33 mouse cellular contexts compared by ENCODE assay signal in the genomic region with DNA sequence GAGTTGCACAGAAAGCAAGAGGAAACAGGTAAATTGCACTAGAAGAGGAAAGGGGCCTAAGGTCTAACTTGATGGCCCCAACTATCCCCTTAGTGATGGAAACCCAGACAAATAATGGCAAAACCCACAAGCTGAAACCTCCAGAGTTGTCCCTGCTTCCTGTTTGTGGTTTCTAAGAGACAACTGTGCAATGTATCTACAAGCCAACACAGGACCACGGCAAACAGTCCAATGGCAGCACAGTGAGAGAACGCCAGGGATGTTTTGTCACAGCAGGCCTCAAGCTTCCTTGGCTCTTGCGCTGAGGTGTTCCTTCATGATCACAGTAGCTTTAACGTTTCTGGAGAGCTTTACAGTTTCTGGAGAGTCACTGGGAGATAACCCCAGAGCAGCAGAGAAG. TPM values are rescaled to one million over a fixed set of nuclear protein-coding genes. Genes with fewer than 3 reads are reported as not detected.
"Had no signal": no experiment of that assay in that cellular context is flagged by ENCODE, and none has a peak within 500 bp of the region (broad histone marks: within the 10 kb centered on the region; RNA-seq: fewer than 3 reads in every experiment).

No protein-coding gene starts in this region.

- ATAC-seq: hindbrain, postnatal 0 days; intestine, embryonic 16.5 days had no signal

- H3K9ac ChIP-seq: heart, embryonic 13.5 days; heart, embryonic 15.5 days; hindbrain, embryonic 13.5 days; hindbrain, embryonic 15.5 days; kidney, embryonic 15.5 days; limb, embryonic 12.5 days; liver, embryonic 13.5 days; liver, embryonic 15.5 days had no signal

- H3K4me1 ChIP-seq: hindbrain, embryonic 13.5 days; hindbrain, embryonic 15.5 days; kidney, embryonic 15.5 days; limb, embryonic 10.5 days; limb, embryonic 12.5 days; liver, embryonic 13.5 days; liver, embryonic 15.5 days had no signal

- H3K4me2 ChIP-seq: heart, embryonic 11.5 days; heart, embryonic 13.5 days; heart, embryonic 15.5 days; hindbrain, embryonic 13.5 days; hindbrain, embryonic 15.5 days; kidney, embryonic 15.5 days; limb, embryonic 12.5 days; liver, embryonic 11.5 days; liver, embryonic 13.5 days; liver, embryonic 15.5 days had no signal

- H3K27me3 ChIP-seq: heart, embryonic 13.5 days; heart, embryonic 15.5 days; hindbrain, embryonic 13.5 days; hindbrain, embryonic 15.5 days; kidney, embryonic 15.5 days; limb, embryonic 12.5 days; liver, embryonic 13.5 days; liver, embryonic 15.5 days had no signal

- DNase-seq: gastrocnemius, adult 2 months; gastrocnemius, postnatal 14 days; gastrocnemius, postnatal 36 days; heart, adult 2 months; heart, postnatal 14 days; heart, postnatal 4 days; kidney, adult 11 months; kidney, adult 2 months; kidney, adult 9 months; kidney, postnatal 14 days; kidney, postnatal 36 days; liver; liver, embryonic 13.5 days had no signal

- H3K9me3 ChIP-seq: heart, embryonic 13.5 days; heart, embryonic 15.5 days; hindbrain, embryonic 13.5 days; hindbrain, embryonic 15.5 days; kidney, embryonic 15.5 days; limb, embryonic 10.5 days; limb, embryonic 12.5 days; liver, embryonic 13.5 days; liver, embryonic 15.5 days had no signal

- H3K4me3 ChIP-seq: gastrocnemius, adult 2 months; heart, adult 2 months; heart, embryonic 13.5 days; heart, embryonic 15.5 days; hindbrain, embryonic 13.5 days; hindbrain, embryonic 15.5 days; kidney, embryonic 15.5 days; layer of hippocampus, adult 2 months; left cerebral cortex, adult 2 months; limb, embryonic 10.5 days; limb, embryonic 12.5 days; liver, embryonic 13.5 days; liver, embryonic 15.5 days had no signal

- H3K27ac ChIP-seq: gastrocnemius, adult 2 months; heart, adult 2 months; heart, embryonic 13.5 days; heart, embryonic 15.5 days; hindbrain, embryonic 13.5 days; hindbrain, embryonic 15.5 days; hindbrain, postnatal 0 days; kidney, embryonic 15.5 days; kidney, postnatal 0 days; layer of hippocampus, adult 2 months; left cerebral cortex, adult 2 months; limb, embryonic 10.5 days; limb, embryonic 12.5 days; liver, embryonic 13.5 days; liver, embryonic 15.5 days had no signal

- H3K36me3 ChIP-seq: heart, embryonic 13.5 days; heart, embryonic 15.5 days; hindbrain, embryonic 13.5 days; hindbrain, embryonic 15.5 days; kidney, embryonic 15.5 days; limb, embryonic 10.5 days; limb, embryonic 12.5 days; liver, embryonic 13.5 days; liver, embryonic 15.5 days had no signal

RNA-seq across cellular contexts. Expression of a gene that starts 7.8 kb away (rescaled TPM):
- total RNA-seq: gastrocnemius, adult 2 months; gastrocnemius, postnatal 14 days; gastrocnemius, postnatal 36 days; heart, adult 2 months; heart, postnatal 14 days; heart, postnatal 4 days; hindbrain, postnatal 0 days; layer of hippocampus, adult 2 months; layer of hippocampus, postnatal 10 days; layer of hippocampus, postnatal 25 days; left cerebral cortex, postnatal 36 days had no signal
- polyA plus RNA-seq: gonadal fat pad, adult 2 months; heart, adult 2 months; heart, embryonic 11.5 days; heart, embryonic 13.5 days; heart, embryonic 15.5 days; hindbrain, embryonic 13.5 days; hindbrain, embryonic 15.5 days; intestine, embryonic 16.5 days; kidney, adult 2 months; kidney, embryonic 15.5 days; kidney, postnatal 0 days; limb, embryonic 10.5 days; limb, embryonic 12.5 days; limb, embryonic 14.5 days; liver, embryonic 11.5 days; liver, embryonic 13.5 days; liver, embryonic 15.5 days had no signal
